Mouse (Mus musculus) CH12.LX (cell line): ENCODE measurements at regions not wholly inside any gene's neighbourhood (a gene's known extent, or its start where the extent isn't known, plus 50 kb on each side); places are given as distances from the start of the nearest gene placed in this dataset.

Experiments
- DNase-seq: peaks from one replicate; pipeline ENCODE4 v3.0.0-alpha.2; 2013; ENCODE audit errors: extremely low read depth
- H3K27ac ChIP-seq: 2 replicates; pipeline ENCODE4 v1.5.1; 2012; ENCODE audit warnings: low read depth, mild to moderate bottlenecking, control low read depth, moderate library complexity; ENCODE audit not compliant: insufficient read depth
- H3K27me3 ChIP-seq: replicated peaks from 2 replicates; pipeline ENCODE3; 2012; ENCODE audit warnings: inconsistent platforms
- H3K36me3 ChIP-seq, 2 experiments: replicated peaks in 1 of 2; 2 replicates each; pipeline versions ENCODE3 to v1.6.1; 2012; ENCODE audit warnings: inconsistent platforms in 1 of 2, low read length in 1 of 2, mild to moderate bottlenecking in 1 of 2, mixed read lengths in 1 of 2, moderate library complexity in 1 of 2; ENCODE audit not compliant: control insufficient read depth in 1 of 2, insufficient read depth in 1 of 2
- H3K4me1 ChIP-seq, 2 experiments: 2 replicates each; pipeline ENCODE4 v1.6.1; 2012; ENCODE audit warnings: inconsistent platforms in 1 of 2, moderate library complexity in 1 of 2; ENCODE audit not compliant: insufficient read depth in 2 of 2, control insufficient read depth in 1 of 2
- H3K4me2 ChIP-seq: 2 replicates; pipeline ENCODE4 v1.6.1; 2012; ENCODE audit warnings: low read depth, mild to moderate bottlenecking, control low read depth; ENCODE audit not compliant: poor library complexity, insufficient read depth, severe bottlenecking
- H3K4me3 ChIP-seq, 3 experiments: fragments of 150-350 bp in 1 of 3; sonication (generic) in 1 of 3; replicated peaks in 1 of 3; 2 replicates each; pipeline versions ENCODE3 to v1.5.1; 2011 to 2012; ENCODE audit warnings: low read depth in 2 of 3, low read length in 2 of 3, mild to moderate bottlenecking in 2 of 3, moderate library complexity in 2 of 3, control low read depth in 1 of 3, improper control_type of control experiment in 1 of 3, inconsistent platforms in 1 of 3, mixed read lengths in 1 of 3; ENCODE audit not compliant: poor library complexity in 1 of 3
- H3K79me2 ChIP-seq: replicated peaks from 2 replicates; pipeline ENCODE4 v1.6.1; 2012; ENCODE audit warnings: mild to moderate bottlenecking, moderate library complexity; ENCODE audit not compliant: control insufficient read depth, poor library complexity, insufficient read depth, severe bottlenecking; ENCODE audit errors: extremely low read depth
- H3K9ac ChIP-seq: 2 replicates; pipeline ENCODE4 v1.6.1; 2012; ENCODE audit warnings: low read depth, mild to moderate bottlenecking, control low read depth, moderate library complexity; ENCODE audit not compliant: insufficient read depth
- H3K9me3 ChIP-seq: replicated peaks from 2 replicates; pipeline ENCODE3; 2012; ENCODE audit warnings: low read length, inconsistent platforms, mixed read lengths
- BHLHE40 ChIP-seq: IDR thresholded peaks from 2 replicates; pipeline ENCODE4 v1.6.1; 2011; ENCODE audit warnings: mild to moderate bottlenecking, low read depth, low read length, improper control_type of control experiment
- CTCF ChIP-seq, 2 experiments: IDR thresholded peaks in 1 of 2; conservative IDR thresholded peaks in 1 of 2; 2 replicates each; pipeline ENCODE4 v1.5.1; 2011 to 2012; ENCODE audit warnings: low read depth in 2 of 2, low read length in 2 of 2, improper control_type of control experiment in 1 of 2, inconsistent platforms in 1 of 2, mild to moderate bottlenecking in 1 of 2, moderate library complexity in 1 of 2
- ETS1 ChIP-seq: conservative IDR thresholded peaks from 2 replicates; pipeline ENCODE4 v1.6.1; 2012; ENCODE audit warnings: low read depth, mild to moderate bottlenecking, inconsistent platforms, low read length, improper control_type of control experiment, moderate library complexity
- HCFC1 ChIP-seq: IDR thresholded peaks from 2 replicates; pipeline ENCODE4 v1.6.1; 2012; ENCODE audit warnings: low read depth, mild to moderate bottlenecking, inconsistent platforms, low read length, improper control_type of control experiment
- JUN ChIP-seq: IDR thresholded peaks from 2 replicates; pipeline ENCODE4 v1.6.1; 2011; ENCODE audit warnings: low read depth, mild to moderate bottlenecking, low read length, improper control_type of control experiment, moderate library complexity; ENCODE audit not compliant: insufficient read depth
- MAFK ChIP-seq: IDR thresholded peaks from 2 replicates; pipeline ENCODE4 v1.6.1; 2011; ENCODE audit warnings: low read length, improper control_type of control experiment; ENCODE audit not compliant: insufficient replicate concordance
- NELFE ChIP-seq: IDR thresholded peaks from 2 replicates; pipeline ENCODE4 v1.6.1; 2011; ENCODE audit warnings: low read depth, low read length, improper control_type of control experiment
- NRF1 ChIP-seq: IDR thresholded peaks from 2 replicates; pipeline ENCODE4 v1.6.1; 2014; ENCODE audit warnings: low read depth, mild to moderate bottlenecking, inconsistent platforms, low read length, improper control_type of control experiment, moderate library complexity
- PAX5 ChIP-seq: IDR thresholded peaks from 2 replicates; pipeline ENCODE4 v1.6.1; 2012; ENCODE audit warnings: low read length, inconsistent platforms, mixed read lengths
- POLR2A ChIP-seq: IDR thresholded peaks from 2 replicates; pipeline ENCODE4 v1.6.1; 2011; ENCODE audit warnings: low read depth, mild to moderate bottlenecking, improper control_type of control experiment, low read length
- POLR2AphosphoS2 ChIP-seq: IDR thresholded peaks from 2 replicates; pipeline ENCODE4 v1.6.1; 2011; ENCODE audit warnings: low read depth, low read length, improper control_type of control experiment
- RAD21 ChIP-seq: IDR thresholded peaks from 2 replicates; pipeline ENCODE4 v1.6.1; 2011; ENCODE audit warnings: low read depth, mild to moderate bottlenecking, low read length, improper control_type of control experiment, moderate library complexity
- RCOR1 ChIP-seq: conservative IDR thresholded peaks from 2 replicates; pipeline ENCODE4 v1.6.1; 2012; ENCODE audit warnings: low read depth, mild to moderate bottlenecking, inconsistent platforms, low read length, improper control_type of control experiment
- SIN3A ChIP-seq: IDR thresholded peaks from 2 replicates; pipeline ENCODE4 v1.6.1; 2012; ENCODE audit warnings: low read length, improper control_type of control experiment, inconsistent platforms
- USF1 ChIP-seq: IDR thresholded peaks from 2 replicates; pipeline ENCODE4 v1.6.1; 2014; ENCODE audit warnings: low read depth, mild to moderate bottlenecking, inconsistent platforms, low read length, improper control_type of control experiment
- ZC3H11A ChIP-seq: IDR thresholded peaks from 2 replicates; pipeline ENCODE4 v1.6.1; 2012; ENCODE audit warnings: low read depth, mild to moderate bottlenecking, inconsistent platforms, low read length, improper control_type of control experiment
- ZKSCAN1 ChIP-seq: IDR thresholded peaks from 2 replicates; pipeline ENCODE4 v1.6.1; 2012; ENCODE audit warnings: low read depth, inconsistent platforms, low read length, improper control_type of control experiment, borderline replicate concordance
- ZMIZ1 ChIP-seq: IDR thresholded peaks from 2 replicates; pipeline ENCODE4 v1.6.1; 2012; ENCODE audit warnings: low read depth, mild to moderate bottlenecking, inconsistent platforms, low read length, improper control_type of control experiment
- dilution Hi-C: fragments of 300-500 bp; cut with MboI; formaldehyde crosslinking; loops from 2 replicates; pipeline ENCODE4 v1.14.3; 2020; ENCODE audit warnings: low sequenced_read_pairs; ENCODE audit not compliant: extremely low pct_unique_long_range_greater_than_20kb, extremely low pct_ligation_motif_present
- in situ Hi-C: fragments of 300-500 bp; cut with MboI; formaldehyde crosslinking; loops from 3 replicates; pipeline ENCODE4 v1.14.3; 2019; ENCODE audit warnings: low sequenced_read_pairs, low pct_ligation_motif_present, low pct_unique_long_range_greater_than_20kb, mixed read lengths

DNA sequence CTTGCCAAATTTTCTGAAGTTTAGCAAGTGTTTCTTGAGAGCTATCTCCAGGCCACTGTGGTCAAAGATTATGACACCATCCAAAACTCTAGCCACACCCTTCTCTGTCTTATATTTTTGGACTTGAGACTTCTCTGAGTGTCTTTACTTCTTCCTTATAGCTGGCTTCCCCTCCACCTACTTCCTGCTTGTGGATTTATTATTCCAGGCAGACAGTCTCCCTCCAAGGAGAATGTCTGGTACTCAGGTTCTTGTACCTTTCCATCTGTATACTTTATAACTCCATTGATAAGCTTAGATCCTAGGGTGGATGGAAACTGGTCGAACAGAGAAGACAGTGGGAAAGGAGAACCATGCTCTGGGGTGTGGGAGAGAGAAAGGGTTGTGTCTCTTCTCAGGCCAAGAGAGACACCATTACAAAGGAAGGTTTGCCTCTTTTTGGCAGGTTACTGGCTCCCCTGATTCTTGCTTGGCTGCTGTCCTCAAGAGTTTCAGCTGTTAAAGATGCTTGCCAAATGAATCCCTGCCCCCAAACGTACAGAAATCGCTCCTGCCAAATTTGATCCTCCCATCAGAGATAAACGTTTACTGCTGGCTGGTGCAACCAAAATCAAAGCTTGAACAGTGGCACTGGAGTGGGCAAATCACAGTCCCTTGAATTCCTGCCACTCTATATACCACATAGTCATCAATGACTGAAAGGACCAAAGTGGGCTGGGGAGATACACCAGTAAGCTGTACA is 125.5 kb downstream of the Rps24 start:
- no peaks in the 10 kb centered on the region for H3K36me3 ChIP-seq
- TF ChIP-seq CTCF (conservative IDR thresholded peaks at IDR 0.05 in 1 of 2, IDR thresholded peaks at IDR 0.05 in 1 of 2; ENCODE audit: low read depth in 2 of 2, low read length in 2 of 2), result no peak
- no peak for TF ChIP-seq PAX5
- TF ChIP-seq RCOR1, result no peak
- TF ChIP-seq JUN, result no peak
- no peak for TF ChIP-seq MAFK
- no peak for TF ChIP-seq USF1
- TF ChIP-seq RAD21, result no peak
- no peak for TF ChIP-seq BHLHE40
- TF ChIP-seq NELFE, result no peak
- no peak for TF ChIP-seq HCFC1
- TF ChIP-seq ZC3H11A, result no peak
- TF ChIP-seq NRF1, result no peak
- TF ChIP-seq SIN3A, result no peak
- no peak for TF ChIP-seq ETS1
- no peaks in the 10 kb centered on the region for H3K79me2 ChIP-seq
- H3K9ac ChIP-seq, result no peak overlapping the region
- H3K4me1 ChIP-seq, result no peaks in the 10 kb centered on the region
- no peak overlapping the region for H3K27ac ChIP-seq
- no peak for DNase-seq
- dilution Hi-C loops (no loop called here), in situ Hi-C loops (no loop called here)
- H3K27me3 ChIP-seq, result peaks cover 27% of the 10 kb centered on the region
- no peak overlapping the region for H3K4me3 ChIP-seq
- no peak overlapping the region for H3K4me2 ChIP-seq
- H3K9me3 ChIP-seq, result peaks cover under 1% of the 10 kb centered on the region

DNA sequence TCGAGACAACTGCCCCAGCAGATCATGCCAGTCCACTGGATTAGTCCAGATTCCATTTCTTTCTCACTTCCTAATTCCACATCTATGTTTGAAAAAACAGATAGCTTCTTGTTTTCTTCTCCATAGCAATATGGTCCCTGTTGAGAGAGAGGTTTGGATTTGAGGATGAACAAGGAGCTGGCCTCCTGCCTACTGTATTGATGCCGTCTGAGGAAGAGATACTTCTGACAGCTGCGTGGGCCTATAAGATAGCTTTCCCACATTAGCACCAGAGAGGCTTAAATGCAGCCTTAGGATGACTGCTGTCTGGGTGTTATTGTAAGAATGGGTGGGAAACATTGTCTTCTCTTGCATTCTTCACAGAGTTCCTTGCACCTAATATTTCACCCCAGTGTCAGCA is 128.9 kb downstream of the Rps24 start:
- peaks cover 28% of the 10 kb centered on the region for H3K27me3 ChIP-seq
- no peaks in the 10 kb centered on the region for H3K79me2 ChIP-seq
- no peak for DNase-seq
- TF ChIP-seq POLR2AphosphoS2, result no peak
- no peak for TF ChIP-seq ZKSCAN1
- no peak for TF ChIP-seq ZMIZ1
- TF ChIP-seq RCOR1, result no peak
- TF ChIP-seq MAFK, result no peak
- no peak for TF ChIP-seq POLR2A
- in situ Hi-C loops, result no loop called here
- H3K4me2 ChIP-seq, result no peak overlapping the region
- H3K27ac ChIP-seq, result no peak overlapping the region
- dilution Hi-C loops, result no loop called here
- no peak overlapping the region for H3K4me3 ChIP-seq
- no peak overlapping the region for H3K9ac ChIP-seq
- H3K4me1 ChIP-seq, result no peaks in the 10 kb centered on the region
- H3K36me3 ChIP-seq, result no peaks in the 10 kb centered on the region
- H3K9me3 ChIP-seq, result no peaks in the 10 kb centered on the region
